Mouse (Mus musculus): ENCODE results near the gene Tnrc6c.

GRCm38 (mm10) chr11:117803166-117803688 lies 149.1 kb downstream of the Tnrc6c start:
- TF ChIP-seq CTCF (IDR thresholded peaks at IDR 0.05; ENCODE audit: borderline replicate concordance, insufficient read depth, low read depth, low read length) (no peak), POLR2A (IDR thresholded peaks at IDR 0.05; ENCODE audit: borderline replicate concordance, insufficient read depth, low read length) (no peak)
